Mouse (Mus musculus): ENCODE results near the gene Snrpa1.

The Snrpa1 gene

DNA sequence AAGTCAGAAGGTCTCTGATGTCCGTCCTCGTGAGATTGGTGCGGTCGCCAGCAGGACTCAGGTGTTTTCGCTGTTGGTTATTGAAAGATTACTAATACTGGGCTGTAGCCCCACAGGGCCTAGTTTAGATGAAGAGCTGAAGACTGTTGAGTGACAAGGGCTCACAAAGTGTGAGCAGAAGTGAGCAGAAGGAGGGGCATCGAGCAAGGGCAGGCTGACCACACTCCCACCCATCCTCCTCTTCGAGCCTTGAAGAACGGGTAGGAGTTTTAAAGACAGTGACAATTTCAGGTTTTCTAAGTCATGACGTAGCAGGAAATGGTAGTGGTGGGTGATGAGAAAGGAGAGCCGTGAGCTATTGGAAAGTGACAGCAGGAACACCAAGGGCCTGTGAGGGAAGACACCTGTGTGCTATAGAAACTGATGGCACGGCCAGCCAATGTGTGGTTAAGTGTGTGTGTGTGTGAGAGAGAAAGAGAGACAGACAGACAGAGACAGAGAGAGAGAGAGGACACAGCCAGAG, 57.1 kb downstream of the Snrpa1 start:
- DNase-seq (ENCODE audit: low spot score), result no peak

GRCm38 (mm10) chr7:66116906-66117482, 58.2 kb downstream of the Snrpa1 start:
- no peak for DNase-seq (ENCODE audit: low spot score)

DNA sequence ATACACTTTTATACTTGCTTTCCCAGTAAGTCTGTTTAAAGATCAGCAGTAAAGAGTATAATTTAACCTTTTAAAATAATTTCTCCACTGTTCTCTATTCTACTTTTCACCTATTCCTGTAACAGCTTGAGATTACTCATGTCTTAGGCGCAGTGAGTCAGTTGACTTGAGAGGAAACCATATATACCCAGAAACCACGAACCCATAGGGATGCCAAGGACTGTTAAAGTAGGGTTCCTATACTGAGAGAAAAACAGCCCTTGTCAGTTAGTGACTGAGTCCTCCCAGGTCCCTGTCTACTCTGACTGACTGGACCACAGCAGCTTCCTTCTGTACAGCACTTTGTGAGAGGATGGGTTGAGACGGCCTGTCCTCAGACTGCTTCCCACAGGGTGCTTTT, 59.2 kb downstream of the Snrpa1 start:
- no peak for DNase-seq (ENCODE audit: low spot score)

DNA sequence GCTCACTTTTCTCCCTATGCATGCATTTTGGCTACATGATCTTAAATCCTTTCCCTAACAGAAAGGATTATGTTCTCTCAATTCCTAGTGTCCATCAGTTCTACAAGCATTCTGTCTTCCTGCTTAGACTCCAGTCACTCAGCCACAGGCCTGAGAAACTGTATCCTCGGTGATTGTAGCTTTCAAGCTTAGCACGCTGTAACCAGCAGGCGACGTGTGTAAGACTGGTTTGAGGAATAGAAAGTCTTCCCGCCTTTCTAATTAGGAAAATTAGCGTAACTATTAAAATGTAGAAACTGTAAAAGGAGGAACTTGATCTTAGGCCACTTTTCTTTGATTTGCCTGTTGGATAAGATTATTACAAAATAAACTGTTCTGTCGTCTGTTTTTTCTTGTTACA, 60.0 kb downstream of the Snrpa1 start:
- DNase-seq (ENCODE audit: low spot score), result no peak

DNA sequence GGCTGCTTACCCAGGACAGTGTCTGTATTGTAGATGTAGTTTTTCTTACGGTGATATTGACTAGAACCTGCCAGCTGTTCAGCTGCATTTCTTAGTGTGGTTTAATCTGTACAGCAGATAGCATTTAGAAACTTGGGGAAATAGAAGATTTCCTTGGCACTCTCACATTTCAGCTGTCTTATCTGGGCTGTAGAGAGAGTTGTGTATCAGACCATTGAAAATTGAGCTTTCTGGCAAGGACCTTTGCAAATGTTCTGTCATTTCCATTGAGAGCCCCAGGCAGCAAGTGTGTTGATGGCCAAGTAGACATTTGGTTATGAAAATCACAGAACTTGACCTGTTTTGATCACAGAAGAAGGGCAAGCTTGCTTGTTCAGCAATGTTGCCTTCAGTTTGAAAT, 61.3 kb downstream of the Snrpa1 start:
- no peak for DNase-seq (ENCODE audit: low spot score)

GRCm38 (mm10) chr7:66120702-66121396, 62.0 kb downstream of the Snrpa1 start:
- DNase-seq (ENCODE audit: low spot score), result no peak

Data from ovary, postnatal 14 days (tissue).